Mouse (Mus musculus) hindbrain, postnatal 0 days (tissue): ENCODE measurements at regions not wholly inside any gene's neighbourhood (a gene's known extent, or its start where the extent isn't known, plus 50 kb on each side); places are given as distances from the start of the nearest gene placed in this dataset.

ENCODE experiments used
- ATAC-seq: fragments of 200-750 bp; cut with Nextera tagmentation; 2 replicates; pipeline ENCODE4 v1.8.0; 2017; ENCODE audit warnings: mild to moderate bottlenecking, moderate TSS enrichment, moderate library complexity
- DNase-seq: peaks from one replicate; pipeline ENCODE4 v3.0.0-alpha.2; 2015; ENCODE audit warnings: low spot score
- H3K27ac ChIP-seq: fragments of 300-500 bp; sonication (generic); 2 replicates; pipeline ENCODE4 v1.5.1; 2014; ENCODE audit warnings: mild to moderate bottlenecking
- H3K27me3 ChIP-seq: fragments of 300-500 bp; sonication (generic); 2 replicates; pipeline ENCODE4 v1.6.1; 2014; ENCODE audit warnings: low read length, mixed read lengths; ENCODE audit not compliant: insufficient read depth
- H3K36me3 ChIP-seq: fragments of 300-500 bp; sonication (generic); 2 replicates; pipeline ENCODE4 v1.6.1; 2014; ENCODE audit warnings: low read length, mixed read lengths; ENCODE audit not compliant: insufficient read depth
- H3K4me1 ChIP-seq: fragments of 300-500 bp; sonication (generic); 2 replicates; pipeline ENCODE4 v1.6.1; 2014; ENCODE audit warnings: antibody characterized with exemption, low read length, mixed read lengths; ENCODE audit not compliant: insufficient read depth
- H3K4me2 ChIP-seq: fragments of 300-500 bp; sonication (generic); 2 replicates; pipeline ENCODE4 v1.6.1; 2014; ENCODE audit warnings: low read depth, mild to moderate bottlenecking, low read length, moderate library complexity, mixed read lengths
- H3K4me3 ChIP-seq: fragments of 300-500 bp; sonication (generic); 2 replicates; pipeline ENCODE4 v1.5.1; 2014; ENCODE audit warnings: low read length
- H3K9ac ChIP-seq: fragments of 300-500 bp; sonication (generic); replicated peaks from 2 replicates; pipeline ENCODE4 v1.6.1; 2014; ENCODE audit warnings: mild to moderate bottlenecking, low read length, moderate library complexity, mixed read lengths
- H3K9me3 ChIP-seq: fragments of 300-500 bp; sonication (generic); 2 replicates; pipeline ENCODE4 v1.6.1; 2016; ENCODE audit warnings: low read length, mixed read lengths
- CTCF ChIP-seq: IDR thresholded peaks from 2 replicates; pipeline ENCODE4 v1.5.1; 2016; ENCODE audit warnings: antibody characterized with exemption, control low read depth, low read depth
- WGBS: fragments of 180-500 bp; shearing (Covaris S2); extraction: QIAGEN DNeasy Blood & Tissue Kit; methylation state at CpG from one replicate; pipeline ENCODE4 v1.1.7; 2014; 5-methylcytosine and 5-hydroxymethylcytosine counted together

GRCm38 (mm10) chr4:150752151-150752550 is 100.2 kb upstream of the Slc45a1 start:
- H3K4me3 ChIP-seq, result no peak overlapping the region
- H3K9me3 ChIP-seq, result no peaks in the 10 kb centered on the region
- WGBS, result 90% methylated on average over 8 of the region's 8 CpGs
- DNase-seq, result no peak
- no peak for TF ChIP-seq CTCF
- no peaks in the 10 kb centered on the region for H3K4me1 ChIP-seq
- no peak overlapping the region for H3K9ac ChIP-seq
- no peak for ATAC-seq
- no peak overlapping the region for H3K4me2 ChIP-seq
- H3K27me3 ChIP-seq, result no peaks in the 10 kb centered on the region
- H3K27ac ChIP-seq, result no peak overlapping the region
- H3K36me3 ChIP-seq, result no peaks in the 10 kb centered on the region

GRCm38 (mm10) chr4:150750445-150751213 is 98.7 kb upstream of the Slc45a1 start:
- WGBS, result 62% methylated on average over 13 of the region's 13 CpGs
- ATAC-seq, result no peak
- no peak for DNase-seq

GRCm38 (mm10) chr4:150749066-150749465 is 97.1 kb upstream of the Slc45a1 start:
- 91% methylated on average over 8 of the region's 8 CpGs for WGBS
- H3K27me3 ChIP-seq, result no peaks in the 10 kb centered on the region
- no peaks in the 10 kb centered on the region for H3K36me3 ChIP-seq
- H3K4me2 ChIP-seq, result no peak overlapping the region
- H3K9me3 ChIP-seq, result no peaks in the 10 kb centered on the region
- H3K4me1 ChIP-seq, result no peaks in the 10 kb centered on the region
- ATAC-seq, result no peak
- DNase-seq, result no peak
- H3K9ac ChIP-seq, result no peak overlapping the region
- no peak overlapping the region for H3K27ac ChIP-seq
- TF ChIP-seq CTCF, result no peak
- H3K4me3 ChIP-seq, result no peak overlapping the region

More at GRCm38 (mm10) chr4:150750445-150751213, 98.7 kb upstream of the Slc45a1 start:
- no peaks in the 10 kb centered on the region for H3K36me3 ChIP-seq
- no peaks in the 10 kb centered on the region for H3K4me1 ChIP-seq
- H3K27ac ChIP-seq, result no peak overlapping the region
- TF ChIP-seq CTCF, result no peak
- H3K4me3 ChIP-seq, result no peak overlapping the region
- no peak overlapping the region for H3K9ac ChIP-seq
- H3K27me3 ChIP-seq, result no peaks in the 10 kb centered on the region
- H3K4me2 ChIP-seq, result no peak overlapping the region
- no peaks in the 10 kb centered on the region for H3K9me3 ChIP-seq

- H3K4me2 ChIP-seq, result no peak overlapping the region
- no peak overlapping the region for H3K27ac ChIP-seq
- no peak overlapping the region for H3K9ac ChIP-seq
- DNase-seq (no peak), ATAC-seq (no peak)
- H3K9me3 ChIP-seq, result no peaks in the 10 kb centered on the region
- no peaks in the 10 kb centered on the region for H3K36me3 ChIP-seq
- 71% methylated on average over 13 of the region's 13 CpGs for WGBS
- H3K4me3 ChIP-seq, result no peak overlapping the region
- H3K27me3 ChIP-seq, result no peaks in the 10 kb centered on the region
- TF ChIP-seq CTCF, result no peak
- no peaks in the 10 kb centered on the region for H3K4me1 ChIP-seq
These were observed 96.4 kb upstream of the Slc45a1 start for GRCm38 (mm10) chr4:150748099-150749000.

GRCm38 (mm10) chr4:150746430-150746923 is 94.5 kb upstream of the Slc45a1 start:
- no peak for ATAC-seq

GRCm38 (mm10) chr4:150745529-150746429 is 93.8 kb upstream of the Slc45a1 start:
- ATAC-seq, result peak; percentile 88

More at GRCm38 (mm10) chr4:150746430-150746923, 94.5 kb upstream of the Slc45a1 start:
- no peaks in the 10 kb centered on the region for H3K36me3 ChIP-seq
- WGBS, result 80% methylated on average over 13 of the region's 13 CpGs
- no peaks in the 10 kb centered on the region for H3K27me3 ChIP-seq
- no peak for TF ChIP-seq CTCF
- H3K4me2 ChIP-seq, result no peak overlapping the region
- H3K27ac ChIP-seq, result peak overlapping the region; percentile 45
- H3K9me3 ChIP-seq, result no peaks in the 10 kb centered on the region
- H3K4me1 ChIP-seq, result no peaks in the 10 kb centered on the region
- no peak for DNase-seq
- H3K4me3 ChIP-seq, result no peak overlapping the region
- no peak overlapping the region for H3K9ac ChIP-seq

More at GRCm38 (mm10) chr4:150745529-150746429, 93.8 kb upstream of the Slc45a1 start:
- H3K27ac ChIP-seq, result peak overlapping the region; percentile 45
- H3K4me2 ChIP-seq, result no peak overlapping the region
- peak; percentile 83 for DNase-seq
- H3K9ac ChIP-seq, result no peak overlapping the region
- no peaks in the 10 kb centered on the region for H3K4me1 ChIP-seq
- no peaks in the 10 kb centered on the region for H3K36me3 ChIP-seq
- 41% methylated on average over 7 of the region's 7 CpGs for WGBS
- H3K4me3 ChIP-seq, result no peak overlapping the region
- TF ChIP-seq CTCF, result no peak
- no peaks in the 10 kb centered on the region for H3K9me3 ChIP-seq
- H3K27me3 ChIP-seq, result no peaks in the 10 kb centered on the region
